Mouse (Mus musculus): ENCODE results near the gene Zfp772. TPM values are rescaled to one million over a fixed set of nuclear protein-coding genes. Genes with fewer than 3 reads are reported as not detected.

Zfp772 gene
- polyA plus RNA-seq (2015; fragmentation: Nextera tagmentation; extraction: Ambion mirVana) = 4.9 and 6.0 TPM in 2 replicates

DNA sequence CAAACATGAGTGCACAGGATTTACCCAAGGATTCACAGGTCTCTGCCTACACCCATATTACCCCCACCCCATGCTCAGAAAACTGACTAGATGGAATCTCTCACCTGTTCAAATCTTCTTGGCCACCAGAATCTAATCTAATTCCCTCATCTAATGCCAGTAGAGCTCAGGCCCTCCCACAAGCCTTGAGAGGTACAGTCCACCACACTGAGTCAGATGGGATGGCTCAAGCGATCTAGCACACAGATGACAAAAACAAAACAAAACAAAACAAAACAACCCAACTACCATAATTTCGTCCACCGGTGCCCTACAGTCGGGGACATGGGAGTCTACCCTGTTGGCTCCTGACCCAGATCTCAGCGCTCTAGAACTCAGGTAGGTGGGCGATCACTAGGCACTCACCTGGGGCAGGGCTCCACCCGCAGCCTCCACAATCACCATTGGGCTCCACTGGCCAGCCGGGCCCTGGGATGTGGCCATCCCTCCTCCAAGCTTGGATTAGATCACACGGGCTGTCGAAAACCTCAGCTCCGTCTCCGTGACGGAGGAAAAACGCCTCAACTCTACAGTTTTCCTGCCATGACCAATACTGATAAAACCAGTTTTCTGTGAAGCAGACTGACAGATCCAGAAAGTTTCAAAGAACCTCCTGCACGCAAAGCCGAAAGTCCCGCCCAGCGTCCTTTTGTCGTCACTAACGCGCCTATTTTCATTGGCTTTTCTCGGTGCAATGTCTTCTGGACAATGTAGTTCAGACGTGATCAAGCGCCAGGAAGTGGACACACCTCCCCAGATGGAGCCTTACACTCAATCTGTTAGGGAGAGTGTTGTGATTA, at the start of gene Zfp772:
Zfp772 (minus strand) TSS at position 686 of the 839 bp plus-strand sequence.

DNA sequence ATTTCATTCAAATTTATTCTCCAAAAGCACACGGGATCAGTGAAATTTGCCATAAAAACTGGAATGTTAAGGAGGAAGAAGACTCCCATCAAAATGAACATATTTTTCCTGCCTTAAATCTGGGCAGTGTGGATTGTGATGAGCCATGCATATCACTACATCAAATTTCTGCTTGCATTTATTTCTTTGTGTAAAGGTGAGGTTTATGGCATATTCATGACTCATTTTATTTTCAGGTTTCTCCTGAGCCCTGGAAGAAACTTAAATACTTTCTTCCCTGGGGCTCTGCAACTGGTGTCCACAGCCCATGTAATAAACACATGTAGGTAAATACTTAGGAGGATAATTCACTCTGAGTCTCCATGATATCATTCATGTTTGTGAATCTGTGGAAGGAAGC, 37.4 kb upstream of the Zfp772 start, which contains the start of gene Vmn2r29:
Vmn2r29 (minus strand) TSS at position 101 of the 400 bp plus-strand sequence.

DNA sequence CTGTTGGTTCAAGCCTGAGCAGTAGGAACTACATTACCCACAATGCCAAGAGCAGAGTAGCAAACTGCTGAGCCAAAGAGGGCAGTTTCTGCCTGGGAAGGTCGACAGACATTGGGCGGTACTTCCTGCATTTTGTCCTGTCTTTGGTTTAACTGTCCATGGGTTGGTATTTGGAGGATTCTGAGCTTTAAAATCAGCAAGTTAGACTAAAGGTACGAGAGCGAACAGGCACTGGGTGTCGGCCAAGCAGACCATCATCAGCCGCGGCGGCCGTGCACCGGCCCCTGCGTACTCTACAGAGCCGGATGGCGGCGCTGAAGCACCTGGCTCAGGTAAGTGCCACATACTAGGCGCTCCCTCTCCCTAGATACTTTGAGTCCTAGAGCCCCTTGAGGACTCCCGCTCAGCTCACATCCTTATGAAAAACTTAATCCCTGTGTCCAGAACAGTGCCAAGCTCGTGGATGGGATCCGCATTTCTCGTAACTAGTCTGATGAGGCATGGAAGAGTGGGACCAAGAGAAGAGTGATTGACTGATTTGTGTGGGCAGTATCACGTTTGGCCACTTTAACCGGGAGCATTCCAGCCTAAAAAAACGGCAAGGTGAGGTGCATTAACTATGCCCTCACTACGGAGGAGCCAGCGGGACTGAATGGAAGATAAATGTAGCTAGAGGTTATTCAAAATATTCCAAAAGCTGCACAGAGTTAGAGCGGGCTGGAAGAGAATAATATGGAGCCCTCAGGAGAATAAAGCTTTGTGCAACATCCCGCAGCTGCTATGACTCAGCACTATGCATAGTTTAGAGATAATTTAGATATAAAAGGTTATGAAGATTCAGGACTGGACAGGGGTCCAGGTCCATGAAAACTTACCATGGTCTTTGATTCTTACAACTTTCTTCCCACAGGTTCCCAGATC, 38.3 kb downstream of the Zfp772 start, which contains the start of gene Zfp418:
Zfp418 (plus strand) TSS at position 104 of the 921 bp plus-strand sequence.

Other genes with a start within 250 kb of the Zfp772 start
- gene Aurkc, start 214.7 kb downstream of the Zfp772 start, polyA plus RNA-seq (2015; fragmentation: Nextera tagmentation; extraction: Ambion mirVana) = not detected in 2 replicates
- 6.0 and 7.3 TPM in 2 replicates for gene Zfp954, start 88.5 kb downstream of the Zfp772 start, polyA plus RNA-seq (2015; fragmentation: Nextera tagmentation; extraction: Ambion mirVana)
- 0.37 and 0.50 TPM in 2 replicates for gene Zfp773, start 73.2 kb downstream of the Zfp772 start, polyA plus RNA-seq (2015; fragmentation: Nextera tagmentation; extraction: Ambion mirVana)
- gene Zfp418, start 38.7 kb downstream of the Zfp772 start, polyA plus RNA-seq (2015; fragmentation: Nextera tagmentation; extraction: Ambion mirVana) = 0.84 and 0.87 TPM in 2 replicates
- gene Vmn2r29, start 37.3 kb upstream of the Zfp772 start, polyA plus RNA-seq (2015; fragmentation: Nextera tagmentation; extraction: Ambion mirVana) = not detected in 2 replicates
- gene Gm45844, start 68.3 kb upstream of the Zfp772 start, polyA plus RNA-seq (2015; fragmentation: Nextera tagmentation; extraction: Ambion mirVana) = 1.7 and 2.4 TPM in 2 replicates
- gene Clcn4, start 90.9 kb upstream of the Zfp772 start, polyA plus RNA-seq (2015; fragmentation: Nextera tagmentation; extraction: Ambion mirVana) = 35.1 and 35.6 TPM in 2 replicates
- not detected in 2 replicates for gene Vmn2r30, start 127.6 kb upstream of the Zfp772 start, polyA plus RNA-seq (2015; fragmentation: Nextera tagmentation; extraction: Ambion mirVana)
- not detected in 2 replicates for gene Gm45783, start 164.6 kb upstream of the Zfp772 start, polyA plus RNA-seq (2015; fragmentation: Nextera tagmentation; extraction: Ambion mirVana)
- gene Vmn2r31, start 189.7 kb upstream of the Zfp772 start, polyA plus RNA-seq (2015; fragmentation: Nextera tagmentation; extraction: Ambion mirVana) = not detected in 2 replicates

Measured in urinary bladder, postnatal 0 days (tissue).